Mouse (Mus musculus): ENCODE measurements around the gene Lrrc4. TPM values are rescaled to one million over a fixed set of nuclear protein-coding genes. Genes with fewer than 3 reads are reported as not detected.

The Lrrc4 gene
- polyA plus RNA-seq, 1 experiment from 2014 or later, result 0.87 TPM

GRCm38 (mm10) chr6:28833380-28833822 lies 1.9 kb upstream of the Lrrc4 start:
- H3K4me2 ChIP-seq (replicated peaks), result peak overlapping the region; percentile 99
- no peak overlapping the region for H3K27ac ChIP-seq
- WGBS, result 1% methylated on average over 32 of the region's 43 CpGs
- H3K4me3 ChIP-seq, result peak overlapping the region; percentile 63
- H3K36me3 ChIP-seq, result no peaks in the 10 kb centered on the region
- ATAC-seq (ENCODE audit: insufficient number of reproducible peaks, insufficient read depth, low FRiP score, low TSS enrichment), result peak; percentile 60
- no peaks in the 10 kb centered on the region for H3K9me3 ChIP-seq
- peaks cover 47% of the 10 kb centered on the region for H3K27me3 ChIP-seq
- H3K4me1 ChIP-seq, result peaks cover 16% of the 10 kb centered on the region
- H3K9ac ChIP-seq, result peak overlapping the region; percentile 63

- Histone ChIP-seq H3K9ac (peak overlapping the region; percentile 63), H3K4me1 (peaks cover 16% of the 10 kb centered on the region), H3K27me3 (peaks cover 47% of the 10 kb centered on the region), H3K4me2 (replicated peaks) (peak overlapping the region; percentile 99), H3K4me3 (peak overlapping the region; percentile 63), H3K9me3 (no peaks in the 10 kb centered on the region), H3K36me3 (no peaks in the 10 kb centered on the region), H3K27ac (no peak overlapping the region)
- peak; percentile 72 for ATAC-seq (ENCODE audit: insufficient number of reproducible peaks, insufficient read depth, low FRiP score, low TSS enrichment)
- under 1% methylated on average over 56 of the region's 58 CpGs for whole genome bisulfite sequencing
These were observed 1.3 kb upstream of the Lrrc4 start for GRCm38 (mm10) chr6:28832751-28833291.

- Histone ChIP-seq H3K9ac (peak overlapping the region; percentile 63), H3K4me1 (peaks cover 16% of the 10 kb centered on the region), H3K27ac (0 out of 2 replicates have a peak overlapping the region, but pooled peaks have one; percentile 23), H3K4me3 (peak overlapping the region; percentile 63), H3K36me3 (no peaks in the 10 kb centered on the region), H3K4me2 (replicated peaks) (peak overlapping the region; percentile 99), H3K9me3 (no peaks in the 10 kb centered on the region), H3K27me3 (peaks cover 47% of the 10 kb centered on the region)
- WGBS, result under 1% methylated on average over 81 of the region's 82 CpGs
- peak; percentile 50; the same call in 1 of the 2 replicates for ATAC-seq (ENCODE audit: insufficient number of reproducible peaks, insufficient read depth, low FRiP score, low TSS enrichment)
These were observed 555 bp upstream of the Lrrc4 start for GRCm38 (mm10) chr6:28831854-28832750.

GRCm38 (mm10) chr6:28830306-28830705 lies 1.2 kb downstream of the Lrrc4 start:
- Histone ChIP-seq H3K27ac (no peak overlapping the region), H3K4me3 (no peak overlapping the region), H3K4me1 (peaks cover 16% of the 10 kb centered on the region), H3K9me3 (no peaks in the 10 kb centered on the region), H3K36me3 (no peaks in the 10 kb centered on the region), H3K9ac (no peak overlapping the region), H3K27me3 (peaks cover 47% of the 10 kb centered on the region), H3K4me2 (replicated peaks) (no peak overlapping the region)
- WGBS, result 92% methylated on average over 12 of the region's 12 CpGs
- no peak for ATAC-seq (ENCODE audit: insufficient number of reproducible peaks, insufficient read depth, low FRiP score, low TSS enrichment)

GRCm38 (mm10) chr6:28828593-28828992 lies 3.0 kb downstream of the Lrrc4 start:
- no peak overlapping the region for H3K27ac ChIP-seq
- H3K36me3 ChIP-seq, result no peaks in the 10 kb centered on the region
- H3K4me3 ChIP-seq, result no peak overlapping the region
- no peak for ATAC-seq (ENCODE audit: insufficient number of reproducible peaks, insufficient read depth, low FRiP score, low TSS enrichment)
- H3K9me3 ChIP-seq, result no peaks in the 10 kb centered on the region
- H3K27me3 ChIP-seq, result peaks cover 32% of the 10 kb centered on the region
- WGBS, result 38% methylated on average over 6 of the region's 6 CpGs
- no peak overlapping the region for H3K9ac ChIP-seq
- peaks cover 12% of the 10 kb centered on the region for H3K4me1 ChIP-seq
- no peak overlapping the region for H3K4me2 ChIP-seq (replicated peaks)

GRCm38 (mm10) chr6:28827565-28827964 lies 4.0 kb downstream of the Lrrc4 start:
- Histone ChIP-seq H3K9me3 (no peaks in the 10 kb centered on the region), H3K27ac (no peak overlapping the region), H3K4me2 (replicated peaks) (no peak overlapping the region), H3K4me3 (no peak overlapping the region), H3K4me1 (0 out of 2 replicates have a peak, but pooled peaks cover 8% of the 10 kb centered on the region), H3K36me3 (no peaks in the 10 kb centered on the region), H3K27me3 (peaks cover 25% of the 10 kb centered on the region), H3K9ac (no peak overlapping the region)
- 33% methylated on average over 3 of the region's 3 CpGs for WGBS
- no peak for ATAC-seq (ENCODE audit: insufficient number of reproducible peaks, insufficient read depth, low FRiP score, low TSS enrichment)

- H3K4me1 ChIP-seq, result 0 out of 2 replicates have a peak, but pooled peaks cover 8% of the 10 kb centered on the region
- H3K27ac ChIP-seq, result no peak overlapping the region
- no peak overlapping the region for H3K4me2 ChIP-seq (replicated peaks)
- no peak overlapping the region for H3K9ac ChIP-seq
- 77% methylated on average over 9 of the region's 9 CpGs for WGBS
- H3K9me3 ChIP-seq, result no peaks in the 10 kb centered on the region
- H3K36me3 ChIP-seq, result no peaks in the 10 kb centered on the region
- H3K27me3 ChIP-seq, result peaks cover 23% of the 10 kb centered on the region
- no peak for ATAC-seq (ENCODE audit: insufficient number of reproducible peaks, insufficient read depth, low FRiP score, low TSS enrichment)
- H3K4me3 ChIP-seq, result no peak overlapping the region
These were observed 4.7 kb downstream of the Lrrc4 start for GRCm38 (mm10) chr6:28826689-28827389.

- Histone ChIP-seq H3K4me1 (no peaks in the 10 kb centered on the region), H3K36me3 (no peaks in the 10 kb centered on the region), H3K27me3 (peaks cover 13% of the 10 kb centered on the region), H3K9ac (no peak overlapping the region), H3K27ac (no peak overlapping the region), H3K4me3 (no peak overlapping the region), H3K4me2 (replicated peaks) (no peak overlapping the region), H3K9me3 (no peaks in the 10 kb centered on the region)
- ATAC-seq (ENCODE audit: insufficient number of reproducible peaks, insufficient read depth, low FRiP score, low TSS enrichment), result no peak
- 66% methylated on average over 3 of the region's 3 CpGs for WGBS
These were observed 5.7 kb downstream of the Lrrc4 start for GRCm38 (mm10) chr6:28825894-28826293.

GRCm38 (mm10) chr6:28823802-28824201 lies 7.7 kb downstream of the Lrrc4 start:
- H3K4me1 ChIP-seq, result no peaks in the 10 kb centered on the region
- no peak for ATAC-seq (ENCODE audit: insufficient number of reproducible peaks, insufficient read depth, low FRiP score, low TSS enrichment)
- 95% methylated on average over 5 of the region's 5 CpGs for WGBS

GRCm38 (mm10) chr6:28823375-28823774 lies 8.2 kb downstream of the Lrrc4 start:
- no peak overlapping the region for H3K27ac ChIP-seq
- no peak overlapping the region for H3K4me2 ChIP-seq (replicated peaks)
- H3K36me3 ChIP-seq, result no peaks in the 10 kb centered on the region
- no peak overlapping the region for H3K9ac ChIP-seq
- no peaks in the 10 kb centered on the region for H3K9me3 ChIP-seq
- 90% methylated on average over 3 of the region's 3 CpGs for WGBS
- no peaks in the 10 kb centered on the region for H3K27me3 ChIP-seq
- no peak for ATAC-seq (ENCODE audit: insufficient number of reproducible peaks, insufficient read depth, low FRiP score, low TSS enrichment)
- no peak overlapping the region for H3K4me3 ChIP-seq
- no peaks in the 10 kb centered on the region for H3K4me1 ChIP-seq

More at GRCm38 (mm10) chr6:28823802-28824201, 7.7 kb downstream of the Lrrc4 start:
- Histone ChIP-seq H3K36me3 (no peaks in the 10 kb centered on the region), H3K4me2 (replicated peaks) (no peak overlapping the region), H3K9ac (no peak overlapping the region), H3K27me3 (no peaks in the 10 kb centered on the region), H3K27ac (no peak overlapping the region), H3K9me3 (no peaks in the 10 kb centered on the region), H3K4me3 (no peak overlapping the region)

- Histone ChIP-seq H3K4me2 (replicated peaks) (no peak overlapping the region), H3K9ac (no peak overlapping the region), H3K36me3 (no peaks in the 10 kb centered on the region), H3K27me3 (no peaks in the 10 kb centered on the region), H3K4me1 (no peaks in the 10 kb centered on the region), H3K27ac (no peak overlapping the region), H3K9me3 (no peaks in the 10 kb centered on the region), H3K4me3 (no peak overlapping the region)
- no peak for ATAC-seq (ENCODE audit: insufficient number of reproducible peaks, insufficient read depth, low FRiP score, low TSS enrichment)
- WGBS, result 74% methylated on average over 3 of the region's 3 CpGs
These were observed 9.3 kb downstream of the Lrrc4 start for GRCm38 (mm10) chr6:28822296-28822695.

Data from embryonic facial prominence, embryonic 12.5 days (tissue).